Mouse (Mus musculus) right cerebral cortex, postnatal 36 days (tissue): Measurements from ENCODE around the gene Cox8c.

Experiments
- DNase-seq, 2 experiments: peaks; one replicate each; pipeline ENCODE4 v3.0.0; 2022; ENCODE audit warnings: low spot score in 2 of 2, mixed read lengths in 1 of 2

Gene Cox8c

DNA sequence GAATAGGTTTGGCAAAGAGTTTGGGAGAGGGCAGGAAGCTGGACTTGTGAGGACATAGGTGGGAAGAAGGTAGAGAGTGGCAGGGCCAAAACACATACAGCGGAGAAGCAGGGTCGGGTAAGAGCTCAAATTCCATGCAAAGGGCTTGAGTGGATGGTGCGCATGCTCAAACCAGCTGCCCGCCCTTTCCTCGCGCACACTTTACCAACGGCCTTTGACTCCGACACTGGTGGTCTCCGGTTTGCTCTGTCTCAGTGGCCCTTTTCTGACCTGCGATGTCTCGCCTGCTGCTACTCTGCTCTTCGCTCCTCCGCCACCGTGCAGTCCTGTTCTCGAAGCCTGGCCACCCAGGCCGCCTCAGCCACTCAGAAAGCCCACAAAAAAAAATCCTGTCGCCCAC, at the start of gene Cox8c:
Gene Cox8c, plus strand, starts transcription at position 226 of the 400 bp plus-strand sequence.
- no peak for DNase-seq

DNA sequence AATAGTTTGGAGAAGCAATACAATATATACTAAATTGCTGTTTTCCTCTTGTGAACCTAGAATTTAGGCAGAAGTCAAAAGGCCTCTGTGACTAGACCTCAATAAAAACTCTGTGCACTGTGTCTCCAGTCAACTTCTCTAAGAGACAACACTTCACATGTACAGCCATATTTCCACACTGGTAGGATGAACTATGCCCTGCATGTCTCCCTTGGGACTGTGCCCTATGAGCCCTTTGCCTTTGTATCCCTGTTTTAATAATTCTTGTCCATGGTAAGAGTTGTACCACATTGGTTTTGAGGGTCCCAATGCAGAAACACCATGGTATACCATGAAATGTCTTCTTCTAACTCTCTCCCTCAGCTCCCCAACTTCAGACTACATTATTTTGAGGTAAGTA, 38.3 kb upstream of the Cox8c start:
- DNase-seq, result no peak

- no peak for DNase-seq
Measured at GRCm38 (mm10) chr12:102869802-102870201, 29.3 kb upstream of the Cox8c start.

DNA sequence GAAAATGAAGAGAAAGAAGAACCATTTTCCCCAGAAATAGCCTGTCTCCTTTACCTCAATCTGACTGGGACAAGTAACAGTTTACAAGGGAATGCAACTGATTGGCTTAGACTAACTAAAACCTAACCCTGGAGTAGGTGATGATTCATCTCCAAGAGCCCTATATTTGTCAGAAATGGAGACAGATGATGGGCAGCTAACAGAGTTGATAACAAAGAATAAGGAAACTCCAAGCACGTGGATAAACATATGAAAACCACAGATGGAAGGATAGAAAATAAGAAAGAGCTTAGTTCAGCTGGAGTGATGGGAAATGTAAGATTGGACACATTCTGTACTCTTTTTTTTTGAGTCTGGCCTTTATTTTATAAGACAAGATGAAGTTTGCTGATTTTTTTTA, 28.6 kb upstream of the Cox8c start:
- no peak for DNase-seq

DNA sequence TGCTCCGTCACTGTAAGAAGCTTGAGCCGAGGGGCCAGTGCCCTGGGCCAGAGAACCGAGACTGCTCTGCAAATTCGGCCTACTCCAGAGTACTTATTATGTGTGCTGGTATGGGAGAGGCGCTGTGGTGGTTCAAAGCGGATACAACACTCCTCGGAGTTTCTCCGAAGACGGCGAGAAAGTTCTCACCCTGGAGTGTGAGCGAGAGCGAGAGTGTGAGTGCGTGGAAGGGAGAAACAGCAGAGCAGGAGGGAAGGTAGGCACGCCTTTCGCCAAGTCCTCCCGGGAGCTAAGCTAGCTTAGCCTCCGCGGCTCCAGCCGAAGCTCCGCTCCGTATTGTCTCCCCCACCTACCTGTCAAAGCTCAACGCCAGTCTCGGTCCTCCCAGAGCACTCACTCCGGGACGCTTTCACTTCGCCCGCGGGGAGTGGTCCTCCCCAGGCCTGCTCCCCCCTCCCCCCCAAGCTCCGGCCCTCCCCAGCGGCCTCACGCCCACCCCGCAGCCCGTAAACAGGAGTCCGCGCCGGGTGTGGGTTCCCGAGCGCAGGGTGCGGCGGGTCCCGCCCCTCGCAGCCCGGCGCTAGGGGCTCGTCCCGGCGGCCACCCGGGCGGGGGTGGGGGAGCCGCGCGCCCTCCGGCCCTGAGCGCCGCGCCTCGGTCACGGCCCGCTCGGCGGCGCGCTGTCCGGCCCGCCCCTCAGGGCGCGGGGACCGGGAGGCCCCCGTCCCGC, 21.6 kb upstream of the Cox8c start:
- DNase-seq, result peak in 1 of 2 experiments; percentile 26

- DNase-seq, result peak; percentile 92 to 93
Measured at GRCm38 (mm10) chr12:102878031-102878823, 20.9 kb upstream of the Cox8c start, which contains the start of gene Btbd7. Gene Btbd7 (minus strand): TSS chr12:102878471.

GRCm38 (mm10) chr12:102878901-102879300, 20.2 kb upstream of the Cox8c start:
- DNase-seq, result no peak

- peak; percentile 33 to 49 for DNase-seq
Measured at GRCm38 (mm10) chr12:102885735-102886134, 13.4 kb upstream of the Cox8c start.

DNA sequence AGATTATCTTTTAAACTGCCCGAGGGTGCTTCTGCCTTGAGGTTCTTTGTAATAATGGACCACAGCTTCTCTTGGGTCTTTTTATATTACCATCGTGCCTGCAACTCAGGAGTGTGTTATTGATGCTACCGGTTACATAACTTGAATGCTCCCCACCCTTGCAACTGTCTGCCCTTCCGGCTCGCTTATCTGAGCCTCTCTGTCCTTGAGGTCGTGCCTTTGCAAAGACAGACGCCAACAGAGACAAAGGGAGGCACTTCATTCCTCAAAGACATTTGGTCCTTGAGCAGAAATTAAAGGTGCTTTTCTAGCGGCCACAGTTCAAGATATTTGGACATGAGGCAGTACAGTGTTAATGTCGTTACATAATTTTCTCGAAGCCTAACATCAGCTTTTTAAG, 11.8 kb upstream of the Cox8c start:
- no peak for DNase-seq

GRCm38 (mm10) chr12:102888568-102888967, 10.5 kb upstream of the Cox8c start:
- DNase-seq, result no peak

DNA sequence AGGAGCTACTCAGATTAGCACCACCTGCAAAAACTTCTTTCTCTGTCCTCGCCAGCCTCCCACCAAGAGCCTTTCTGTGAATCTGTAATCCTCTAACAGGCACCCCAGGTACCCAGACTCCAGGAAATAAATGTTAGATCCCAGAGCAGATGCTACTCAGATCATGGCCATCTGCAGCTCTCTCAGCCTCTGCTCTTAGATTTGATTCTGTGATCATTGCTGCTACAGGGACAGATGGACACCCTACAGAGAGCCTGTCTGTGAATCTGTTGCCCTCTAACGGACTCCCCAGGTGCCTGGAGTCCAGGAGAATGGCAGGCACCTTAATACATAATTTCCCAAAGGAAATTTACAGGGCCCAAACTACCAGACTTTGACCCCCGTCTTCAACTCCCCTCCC, 9.1 kb downstream of the Cox8c start:
- DNase-seq, result no peak

DNA sequence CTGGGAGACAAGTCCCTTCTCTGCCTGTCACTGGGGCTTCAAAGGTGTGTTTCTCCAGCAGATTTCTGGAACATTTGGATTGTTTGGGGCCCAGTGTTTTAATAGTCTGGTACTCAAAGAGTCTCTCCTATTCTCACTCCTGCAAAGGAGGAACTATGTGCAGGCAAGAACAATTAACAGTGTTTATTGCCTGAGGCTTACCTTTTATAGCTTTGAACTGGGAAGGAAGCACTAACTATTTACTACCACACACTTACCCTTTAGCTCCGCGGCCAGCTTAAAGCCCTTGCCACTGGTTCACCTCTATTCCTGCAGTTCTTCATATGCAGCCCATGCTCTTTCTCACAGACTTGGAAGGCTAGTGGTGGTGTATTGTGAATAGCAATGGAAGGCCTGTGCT, 17.0 kb downstream of the Cox8c start:
- no peak for DNase-seq

- no peak for DNase-seq
Measured at GRCm38 (mm10) chr12:102929764-102930163, 30.6 kb downstream of the Cox8c start.

DNA sequence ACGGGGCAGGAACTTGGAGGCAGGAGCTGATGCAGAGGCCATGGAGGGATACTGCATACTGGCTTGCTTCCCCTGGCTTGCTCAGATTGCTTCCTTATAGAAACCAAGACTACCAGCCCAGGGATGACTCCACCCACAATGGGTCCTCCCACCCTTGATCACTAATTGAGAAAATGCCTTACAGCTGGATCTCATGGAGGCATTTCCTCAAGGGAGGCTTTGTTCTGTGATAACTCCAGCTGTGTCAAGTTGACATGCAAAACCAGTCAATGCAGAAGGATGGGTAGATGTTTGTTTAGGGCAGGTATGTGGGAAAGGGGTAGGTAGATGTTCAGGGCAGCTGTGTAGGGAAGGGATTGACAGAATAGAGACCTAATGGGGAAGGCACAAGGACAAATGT, 31.2 kb downstream of the Cox8c start:
- no peak for DNase-seq

DNA sequence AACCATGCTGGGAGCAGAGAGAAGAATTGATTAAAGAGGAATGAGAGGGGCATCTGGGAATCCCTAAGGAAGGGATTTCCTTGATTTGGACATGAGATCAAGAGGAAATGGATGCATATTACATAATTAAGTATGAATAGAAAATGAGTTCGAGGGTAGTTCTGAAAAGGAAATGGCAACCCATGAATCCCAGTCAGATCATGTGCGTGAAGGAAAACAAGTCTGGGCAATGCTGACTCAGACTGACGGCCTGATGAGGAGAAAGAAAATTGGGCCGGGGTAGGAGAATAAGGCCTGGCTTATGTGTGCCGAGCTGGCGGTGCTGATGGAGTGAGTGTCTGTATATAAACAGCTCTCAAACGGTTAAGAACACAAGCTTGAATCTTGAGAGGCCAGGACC, 31.7 kb downstream of the Cox8c start:
- no peak for DNase-seq

- no peak for DNase-seq
Measured at GRCm38 (mm10) chr12:102935892-102936291, 36.8 kb downstream of the Cox8c start.

GRCm38 (mm10) chr12:102945571-102945970, 46.5 kb downstream of the Cox8c start:
- no peak for DNase-seq

DNA sequence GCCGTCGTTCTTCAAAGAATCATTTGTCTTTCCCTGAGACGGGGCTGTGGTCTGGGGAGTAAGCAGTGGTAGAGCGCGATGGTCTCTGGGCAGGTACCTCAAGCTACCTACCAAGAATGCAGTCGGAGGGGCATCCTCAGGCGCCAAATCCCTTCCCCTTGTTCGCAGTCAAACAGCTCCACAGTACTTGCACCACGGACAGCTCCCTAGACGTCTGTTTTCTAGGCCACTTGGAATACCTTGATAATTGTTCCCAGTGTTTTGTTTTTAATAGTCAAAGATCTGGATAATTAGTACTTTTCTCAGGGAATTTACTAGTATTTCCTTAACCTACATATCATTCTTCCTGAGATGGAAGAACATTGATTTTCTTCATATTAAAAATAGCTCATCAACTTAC, 48.7 kb downstream of the Cox8c start:
- no peak for DNase-seq

- peak; percentile 81 to 85 for DNase-seq
Measured at GRCm38 (mm10) chr12:102948778-102949394, 49.8 kb downstream of the Cox8c start, which contains the start of gene Unc79. Gene Unc79 (plus strand): TSS chr12:102948859.

- peak; percentile 65 to 78 for DNase-seq
Measured at GRCm38 (mm10) chr12:102949395-102950208, 50.5 kb downstream of the Cox8c start.
